Mouse (Mus musculus): ENCODE measurements around the gene Tulp2. TPM values are rescaled to one million over a fixed set of nuclear protein-coding genes. Genes with fewer than 3 reads are reported as not detected.
"Not testable (repeated sequence)": the region's sequence is repeated elsewhere in the genome, so short reads cannot be mapped to it uniquely, and the experiment has no call there.

Gene Tulp2
- polyA plus RNA-seq, 1 experiment from 2014 or later: 0.92 TPM

DNA sequence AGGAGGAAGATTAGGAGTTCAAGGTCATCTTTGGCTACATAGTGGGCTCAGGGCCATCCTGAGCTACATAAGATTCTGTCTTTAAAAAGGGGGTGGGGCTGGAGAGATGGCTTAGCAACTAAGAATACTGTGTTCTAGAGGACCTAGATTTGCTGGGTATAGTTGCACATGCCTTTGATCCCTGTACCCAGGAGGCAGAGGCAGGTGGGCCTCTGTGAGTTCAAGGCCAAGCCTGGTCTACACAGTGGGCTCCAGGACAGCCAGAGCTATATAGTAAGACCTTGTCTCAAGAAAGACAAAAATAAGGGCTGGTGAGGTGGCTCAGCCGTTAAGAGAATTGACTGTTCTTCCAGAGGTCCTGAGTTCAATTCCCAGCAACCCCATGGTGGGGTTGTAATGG lies 31.7 kb upstream of the Tulp2 start:
- no peak overlapping the region for H3K4me3 ChIP-seq
- 86% methylated on average over 1 of the region's 1 CpGs for WGBS
- no peaks in the 10 kb centered on the region for H3K27me3 ChIP-seq
- ATAC-seq (ENCODE audit: insufficient number of reproducible peaks, insufficient read depth, low FRiP score, low TSS enrichment): no peak
- no peak overlapping the region for H3K27ac ChIP-seq
- H3K4me1 ChIP-seq: no peaks in the 10 kb centered on the region
- H3K9me3 ChIP-seq: no peaks in the 10 kb centered on the region
- H3K36me3 ChIP-seq: peaks cover 56% of the 10 kb centered on the region
- no peak overlapping the region for H3K9ac ChIP-seq
- H3K4me2 ChIP-seq (replicated peaks): no peak overlapping the region

DNA sequence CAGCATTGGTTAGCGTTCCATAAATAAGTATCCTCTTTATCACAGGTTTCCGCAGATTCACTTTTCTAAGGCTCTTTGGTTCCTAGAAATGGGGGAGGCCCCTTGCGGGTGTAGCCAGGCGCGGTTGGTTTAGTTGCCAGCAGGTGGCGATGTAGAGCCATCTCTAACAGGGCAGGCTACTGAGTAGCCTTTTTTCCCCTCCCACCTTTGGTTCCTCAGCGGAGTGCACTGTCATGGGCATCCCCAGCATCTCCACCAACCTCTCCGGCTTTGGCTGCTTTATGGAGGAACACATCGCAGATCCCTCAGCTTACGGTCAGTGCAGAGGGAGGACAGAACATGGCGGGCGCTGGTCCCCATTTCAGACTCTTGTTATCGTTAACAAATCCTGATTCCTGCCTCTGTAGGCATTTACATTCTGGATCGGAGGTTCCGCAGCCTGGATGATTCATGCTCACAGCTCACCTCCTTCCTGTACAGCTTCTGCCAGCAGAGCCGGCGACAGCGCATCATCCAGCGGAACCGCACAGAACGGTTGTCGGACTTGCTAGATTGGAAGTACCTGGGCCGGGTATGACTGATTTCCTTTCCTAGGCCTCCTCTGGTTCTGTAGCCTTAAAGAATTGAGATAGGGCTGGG lies 30.2 kb upstream of the Tulp2 start:
- no peak overlapping the region for H3K9ac ChIP-seq
- ATAC-seq (ENCODE audit: insufficient number of reproducible peaks, insufficient read depth, low FRiP score, low TSS enrichment): peak; percentile 75; the same call in 1 of the 2 replicates
- H3K4me2 ChIP-seq (replicated peaks): no peak overlapping the region
- H3K36me3 ChIP-seq: peaks cover 69% of the 10 kb centered on the region
- WGBS: 53% methylated on average over 23 of the region's 23 CpGs
- no peaks in the 10 kb centered on the region for H3K4me1 ChIP-seq
- no peaks in the 10 kb centered on the region for H3K9me3 ChIP-seq
- no peak overlapping the region for H3K27ac ChIP-seq
- no peak overlapping the region for H3K4me3 ChIP-seq
- no peaks in the 10 kb centered on the region for H3K27me3 ChIP-seq

DNA sequence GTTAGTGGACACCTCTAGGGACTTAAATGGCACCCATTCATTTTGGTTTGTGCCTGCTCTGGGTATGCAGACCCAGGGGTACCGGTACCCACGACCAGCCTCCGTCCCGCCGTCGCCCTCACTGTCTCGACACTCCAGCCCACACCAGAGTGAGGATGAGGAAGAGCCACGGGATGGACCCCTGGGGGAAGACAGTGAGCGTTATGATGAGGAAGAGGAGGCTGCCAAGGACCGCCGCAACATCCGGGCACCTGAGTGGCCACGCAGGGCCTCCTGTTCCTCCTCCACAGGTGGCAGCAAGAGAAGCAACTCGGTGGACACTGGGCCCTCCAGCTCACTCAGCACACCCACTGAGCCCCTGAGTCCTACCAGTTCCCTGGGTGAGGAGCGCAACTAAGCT lies 26.7 kb upstream of the Tulp2 start:
- no peak overlapping the region for H3K27ac ChIP-seq
- no peak for ATAC-seq (ENCODE audit: insufficient number of reproducible peaks, insufficient read depth, low FRiP score, low TSS enrichment)
- H3K36me3 ChIP-seq: peaks cover 67% of the 10 kb centered on the region
- peaks cover 14% of the 10 kb centered on the region for H3K4me1 ChIP-seq
- WGBS: 89% methylated on average over 15 of the region's 15 CpGs
- no peak overlapping the region for H3K9ac ChIP-seq
- no peak overlapping the region for H3K4me3 ChIP-seq
- H3K4me2 ChIP-seq (replicated peaks): no peak overlapping the region
- H3K9me3 ChIP-seq: no peaks in the 10 kb centered on the region
- H3K27me3 ChIP-seq: no peaks in the 10 kb centered on the region

DNA sequence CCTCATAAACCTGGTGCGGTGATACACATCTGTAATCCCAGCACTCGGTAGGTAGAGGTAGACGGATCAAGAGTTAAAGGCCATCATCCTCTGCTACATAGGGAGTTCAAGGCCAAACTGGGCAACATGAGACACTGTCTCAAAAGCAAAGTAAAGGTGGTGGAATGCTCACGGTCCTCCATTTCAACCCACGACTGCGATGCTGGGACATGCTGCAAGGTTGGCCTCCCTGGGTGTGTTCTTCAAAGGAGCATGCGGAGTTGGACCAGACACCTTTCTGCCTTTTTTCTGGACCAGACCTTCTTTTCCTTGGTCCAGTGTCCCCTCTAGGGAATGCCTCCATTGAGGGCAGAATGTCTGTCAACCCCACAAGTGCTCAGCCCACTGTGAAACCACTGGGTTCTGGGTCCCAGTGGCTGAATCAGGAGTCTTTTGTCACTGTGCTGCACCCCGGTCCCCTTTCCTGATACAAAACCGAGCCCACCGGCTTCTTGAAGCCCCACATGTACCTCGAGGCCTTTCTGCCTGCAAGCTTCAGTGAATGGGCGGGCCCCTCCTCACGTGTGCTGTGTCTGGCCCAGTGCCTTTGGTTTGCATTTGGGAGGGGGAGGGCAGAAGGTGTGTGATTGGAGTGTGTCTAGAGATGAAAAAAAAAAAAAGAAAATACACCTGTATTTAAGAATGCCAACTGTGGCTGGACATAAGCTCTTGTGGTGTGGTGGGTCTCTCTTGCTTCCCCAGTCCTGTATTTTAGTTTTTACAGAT lies 25.6 kb upstream of the Tulp2 start:
- Histone ChIP-seq H3K36me3 (peaks cover 60% of the 10 kb centered on the region), H3K4me3 (no peak overlapping the region), H3K9ac (no peak overlapping the region), H3K4me2 (replicated peaks) (no peak overlapping the region), H3K9me3 (no peaks in the 10 kb centered on the region), H3K27ac (0 out of 2 replicates have a peak overlapping the region, but pooled peaks have one; percentile 30), H3K27me3 (no peaks in the 10 kb centered on the region), H3K4me1 (peaks cover 24% of the 10 kb centered on the region)
- WGBS: 71% methylated on average over 13 of the region's 13 CpGs
- no peak for ATAC-seq (ENCODE audit: insufficient number of reproducible peaks, insufficient read depth, low FRiP score, low TSS enrichment)

DNA sequence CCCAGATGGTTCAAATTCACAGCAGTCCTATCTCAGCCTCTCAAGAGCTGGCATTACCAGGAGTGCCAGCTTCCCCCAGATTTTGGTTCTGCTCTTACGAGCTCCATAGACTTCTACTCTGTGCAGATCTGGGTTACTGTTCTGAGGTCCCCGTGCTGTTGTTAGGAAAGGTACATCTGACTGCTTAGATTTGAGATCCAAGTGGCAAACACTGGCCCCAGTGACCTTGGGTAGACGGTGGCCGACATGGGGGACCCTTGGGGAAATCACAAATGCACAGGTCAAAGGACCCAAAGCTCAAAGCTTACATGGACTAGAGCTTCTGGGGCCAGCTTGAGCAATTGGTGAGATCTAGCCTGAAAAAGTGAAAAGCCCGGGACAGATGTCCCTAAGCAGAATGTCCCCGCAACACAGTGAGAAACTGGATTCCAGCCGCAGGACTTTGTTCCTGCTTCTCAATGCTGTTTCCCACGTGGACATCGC lies 24.9 kb upstream of the Tulp2 start:
- Histone ChIP-seq H3K9me3 (no peaks in the 10 kb centered on the region), H3K27ac (peak overlapping the region; percentile 30; the same call in 1 of the 2 replicates), H3K27me3 (no peaks in the 10 kb centered on the region), H3K9ac (no peak overlapping the region; the same call in 1 of the 2 replicates), H3K4me3 (0 out of 2 replicates have a peak overlapping the region, but pooled peaks have one; percentile 89), H3K4me2 (replicated peaks) (no peak overlapping the region), H3K4me1 (peaks cover 24% of the 10 kb centered on the region), H3K36me3 (peaks cover 61% of the 10 kb centered on the region)
- 51% methylated on average over 9 of the region's 9 CpGs for WGBS
- ATAC-seq (ENCODE audit: insufficient number of reproducible peaks, insufficient read depth, low FRiP score, low TSS enrichment): no peak

DNA sequence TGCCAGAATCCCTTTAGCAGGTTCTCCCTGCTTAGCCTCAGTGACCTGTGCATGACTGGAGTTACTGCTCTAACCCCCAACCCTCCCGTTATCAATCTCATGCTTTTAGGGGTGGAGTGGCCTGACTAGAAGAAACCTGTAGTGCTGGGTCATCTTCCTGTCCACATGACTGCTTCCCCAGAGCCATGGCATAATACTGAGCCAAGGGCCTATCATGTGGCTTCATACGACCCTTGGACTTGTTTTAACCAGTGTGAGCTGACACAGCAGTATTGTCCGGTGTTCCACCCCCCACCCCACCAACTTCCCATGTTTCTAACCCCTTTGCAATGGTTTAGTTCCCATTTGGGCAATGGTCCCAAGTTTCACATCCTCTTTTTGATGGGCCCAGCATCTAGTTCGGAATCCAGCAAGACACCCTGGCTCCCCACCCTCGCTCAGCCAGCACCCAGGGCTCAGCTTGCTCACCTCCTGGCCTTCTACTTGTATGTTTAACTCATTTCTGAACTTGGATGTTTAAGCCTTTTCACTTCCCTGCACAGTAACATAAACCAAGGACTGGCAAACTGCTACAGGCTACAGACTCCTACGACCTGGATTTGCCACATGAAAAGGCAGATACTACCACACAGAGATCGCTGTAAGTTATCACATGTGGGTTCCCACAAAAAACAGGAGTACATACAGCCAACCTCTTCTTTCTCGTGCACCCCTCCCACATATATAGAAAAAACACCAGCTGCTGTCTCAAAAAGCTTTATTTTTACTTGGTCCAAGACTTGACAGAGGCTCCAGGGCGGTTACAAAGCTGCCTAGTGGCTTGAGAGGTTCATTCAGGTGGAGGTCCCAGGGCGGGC lies 24.2 kb upstream of the Tulp2 start:
- H3K27ac ChIP-seq: 0 out of 2 replicates have a peak overlapping the region, but pooled peaks have one; percentile 42
- H3K27me3 ChIP-seq: no peaks in the 10 kb centered on the region
- H3K9ac ChIP-seq: peak overlapping the region; percentile 89
- H3K9me3 ChIP-seq: no peaks in the 10 kb centered on the region
- H3K4me1 ChIP-seq: peaks cover 24% of the 10 kb centered on the region
- H3K36me3 ChIP-seq: peaks cover 61% of the 10 kb centered on the region
- H3K4me3 ChIP-seq: peak overlapping the region; percentile 89
- 69% methylated on average over 10 of the region's 10 CpGs for WGBS
- peak overlapping the region; percentile 73 for H3K4me2 ChIP-seq (replicated peaks)
- no peak for ATAC-seq (ENCODE audit: insufficient number of reproducible peaks, insufficient read depth, low FRiP score, low TSS enrichment)

DNA sequence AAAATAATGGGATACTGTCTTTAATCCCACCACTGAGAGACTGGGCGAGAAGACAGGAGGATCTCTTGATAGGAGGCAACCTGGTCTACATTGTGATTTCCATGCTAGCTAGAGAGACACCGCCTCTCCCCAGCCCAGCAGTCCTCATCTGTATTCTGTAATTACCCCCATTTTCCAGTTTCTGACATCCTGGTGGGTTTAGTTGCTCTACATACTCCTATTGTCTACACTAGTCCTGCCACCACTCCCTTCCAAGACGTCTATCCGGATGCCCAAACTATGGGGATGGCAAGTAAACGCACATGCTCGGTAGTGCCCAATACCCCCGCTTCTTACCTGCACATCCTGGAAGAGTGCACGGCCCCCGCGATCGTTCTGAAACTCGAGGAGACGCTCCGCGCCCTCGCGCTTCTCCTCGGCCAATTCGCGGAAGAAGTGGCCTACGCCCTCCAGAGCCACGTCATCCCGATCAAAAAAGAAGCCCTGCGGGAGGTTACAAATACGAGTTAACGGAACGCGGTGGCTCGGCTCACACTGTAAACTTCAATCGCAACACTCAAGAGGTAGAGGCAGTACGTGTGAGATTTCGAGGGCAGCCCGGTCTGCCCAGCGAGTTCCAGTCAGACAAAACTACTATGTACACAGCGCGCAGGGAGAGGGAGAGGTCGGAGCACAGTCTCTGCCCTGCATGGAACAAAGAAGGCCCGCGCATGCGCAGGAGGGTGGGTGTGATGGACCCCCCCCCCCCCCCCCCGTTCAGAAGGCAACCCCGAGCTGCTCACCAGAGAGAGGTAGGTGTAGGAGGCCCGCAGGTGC lies 22.7 kb upstream of the Tulp2 start:
- Histone ChIP-seq H3K36me3 (peaks cover 62% of the 10 kb centered on the region), H3K4me1 (peaks cover 24% of the 10 kb centered on the region), H3K27ac (peak overlapping the region; percentile 97), H3K4me3 (peak overlapping the region; percentile 89), H3K27me3 (no peaks in the 10 kb centered on the region), H3K9me3 (no peaks in the 10 kb centered on the region), H3K9ac (peak overlapping the region; percentile 89), H3K4me2 (replicated peaks) (peak overlapping the region; percentile 73)
- under 1% methylated on average over 43 of the region's 43 CpGs for WGBS
- peak; percentile 57 for ATAC-seq (ENCODE audit: insufficient number of reproducible peaks, insufficient read depth, low FRiP score, low TSS enrichment)

DNA sequence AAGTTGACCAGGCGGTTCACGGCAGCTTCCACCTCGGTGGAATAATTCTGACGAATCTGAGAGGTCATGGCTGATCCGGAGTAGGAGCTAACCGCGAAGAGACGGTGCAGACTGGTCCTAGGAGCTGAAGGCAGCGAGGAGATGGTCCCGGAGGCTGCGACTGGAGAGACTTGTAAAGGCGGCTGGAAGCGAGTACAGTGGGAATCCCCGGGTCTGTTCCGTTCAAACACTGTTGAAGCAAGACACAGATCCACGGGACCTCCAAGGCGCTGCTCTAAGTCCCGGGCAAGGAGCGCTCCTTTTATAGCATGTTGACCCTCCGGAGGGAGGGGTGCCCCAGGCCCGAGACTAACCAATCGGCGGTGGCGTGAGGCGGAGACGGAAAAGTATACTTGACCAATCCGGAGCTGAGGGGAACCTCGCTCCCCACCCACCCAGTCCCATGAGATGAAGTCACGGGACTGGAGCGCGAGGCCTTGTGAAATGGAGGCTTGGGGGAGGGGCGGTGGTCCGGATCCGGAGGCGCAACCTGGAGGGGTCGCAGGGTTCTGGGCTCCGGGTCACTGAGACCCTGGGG lies 22.0 kb upstream of the Tulp2 start, which contains the start of gene Ftl1:
TSS of gene Ftl1 (minus strand) at position 321 of the 577 bp plus-strand sequence.
- H3K27ac ChIP-seq: peak within 1 kb of the TSS; percentile 97
- H3K9me3 ChIP-seq, H3K27me3 ChIP-seq: not testable (repeated sequence)
- peak within 1 kb of the TSS; percentile 73 for H3K4me2 ChIP-seq (replicated peaks)
- H3K4me3 ChIP-seq: peak within 1 kb of the TSS; percentile 89
- WGBS: under 1% methylated on average over 28 of the region's 37 CpGs
- H3K4me1 ChIP-seq: peaks cover 24% of the 10 kb centered on the region
- ATAC-seq (ENCODE audit: insufficient number of reproducible peaks, insufficient read depth, low FRiP score, low TSS enrichment): peak; percentile 94
- peaks cover 61% of the 10 kb centered on the region for H3K36me3 ChIP-seq
- H3K9ac ChIP-seq: peak within 1 kb of the TSS; percentile 89

DNA sequence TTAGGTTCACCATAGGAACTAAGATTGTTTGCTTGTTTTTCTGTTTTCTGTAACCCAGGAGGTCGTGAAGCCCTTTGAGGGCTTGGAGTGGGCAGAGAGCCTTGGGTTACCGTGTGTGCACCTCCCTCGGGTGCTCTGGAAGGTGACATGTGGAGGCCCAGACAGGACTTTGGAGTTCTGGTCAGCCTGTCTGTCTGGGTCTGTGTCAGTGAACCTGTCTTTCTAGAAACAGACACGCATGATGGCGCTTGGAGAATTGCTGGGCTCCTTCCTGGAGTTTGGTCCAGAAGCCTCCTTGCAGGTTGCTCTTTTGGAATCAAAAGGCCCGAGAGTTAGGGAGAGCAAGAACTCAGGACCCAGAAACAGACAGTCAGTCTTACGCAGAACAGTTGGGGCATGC lies 21.3 kb upstream of the Tulp2 start:
- Histone ChIP-seq H3K4me3 (peak overlapping the region; percentile 89), H3K36me3 (peaks cover 61% of the 10 kb centered on the region), H3K9me3 (no peaks in the 10 kb centered on the region), H3K27ac (peak overlapping the region; percentile 80), H3K4me1 (peaks cover 28% of the 10 kb centered on the region), H3K4me2 (replicated peaks) (peak overlapping the region; percentile 43), H3K9ac (no peak overlapping the region; the same call in 1 of the 2 replicates), H3K27me3 (no peaks in the 10 kb centered on the region)
- 74% methylated on average over 7 of the region's 7 CpGs for WGBS
- no peak for ATAC-seq (ENCODE audit: insufficient number of reproducible peaks, insufficient read depth, low FRiP score, low TSS enrichment)

DNA sequence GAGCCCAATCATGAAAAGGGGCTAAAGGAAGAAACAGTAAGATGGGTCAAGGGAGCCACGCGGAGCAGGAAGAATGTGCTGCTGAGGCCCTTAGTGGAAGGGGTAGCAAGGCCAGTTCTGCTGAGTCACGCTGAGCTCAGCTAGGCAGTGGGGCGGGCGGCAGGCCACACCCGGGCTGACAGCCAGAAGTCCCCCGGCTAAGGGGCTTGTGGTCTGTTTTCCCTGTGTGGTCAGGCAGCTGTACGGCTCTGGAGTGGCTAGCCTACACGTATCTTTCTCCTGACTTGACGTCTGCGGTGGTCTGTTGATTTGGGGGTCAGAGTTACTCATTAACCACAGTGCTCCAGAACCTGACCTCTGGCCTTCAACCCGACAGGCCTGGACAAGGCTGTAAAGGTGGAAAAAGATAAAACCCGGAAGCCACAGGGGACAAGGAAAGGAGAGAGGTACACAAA lies 20.8 kb upstream of the Tulp2 start:
- H3K4me1 ChIP-seq: peaks cover 33% of the 10 kb centered on the region
- peak overlapping the region; percentile 9; the same call in 1 of the 2 replicates for H3K4me3 ChIP-seq
- H3K36me3 ChIP-seq: peaks cover 56% of the 10 kb centered on the region
- 25% methylated on average over 13 of the region's 13 CpGs for WGBS
- no peaks in the 10 kb centered on the region for H3K9me3 ChIP-seq
- no peak for ATAC-seq (ENCODE audit: insufficient number of reproducible peaks, insufficient read depth, low FRiP score, low TSS enrichment)
- peak overlapping the region; percentile 80 for H3K27ac ChIP-seq
- no peaks in the 10 kb centered on the region for H3K27me3 ChIP-seq
- peak overlapping the region; percentile 19 for H3K9ac ChIP-seq
- H3K4me2 ChIP-seq (replicated peaks): no peak overlapping the region; the same call in none of the 2 replicates
